Mouse (Mus musculus) cerebellum, adult 2 months (tissue): Measurements from ENCODE around the gene Dph5.

Experiments used
- CTCF ChIP-seq: fragments of 200-500 bp; IDR thresholded peaks from 2 replicates; pipeline ENCODE4 v1.5.1; 2011; ENCODE audit warnings: low read depth, mild to moderate bottlenecking, control low read depth, low read length, moderate library complexity, borderline replicate concordance; ENCODE audit not compliant: insufficient read depth
- POLR2A ChIP-seq: fragments of 200-500 bp; IDR thresholded peaks from 2 replicates; pipeline ENCODE4 v1.6.1; 2011; ENCODE audit warnings: low read length, control low read depth, borderline replicate concordance; ENCODE audit not compliant: insufficient read depth

DNA sequence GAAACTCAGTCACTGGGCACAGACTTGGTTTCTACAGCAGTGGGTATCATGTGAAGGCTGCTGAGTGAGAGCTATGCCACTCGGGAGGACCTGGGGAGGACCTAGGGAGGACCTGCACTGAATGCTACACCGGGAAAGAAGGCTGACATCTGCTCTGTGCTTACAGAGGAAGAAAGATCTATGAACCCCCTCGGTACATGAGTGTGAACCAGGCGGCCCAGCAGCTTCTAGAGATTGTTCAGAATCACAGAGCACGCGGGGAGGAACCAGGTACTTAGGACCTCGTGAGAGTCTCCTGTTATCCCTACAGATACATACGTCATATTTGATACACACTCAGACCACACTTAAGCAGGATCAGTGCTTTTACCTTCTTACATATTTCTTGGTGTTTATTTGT, 38.9 kb downstream of the Dph5 start:
- TF ChIP-seq CTCF (no peak), POLR2A (no peak)
